8 mouse cellular contexts compared by ENCODE assay signal in genomic region chr9:51908838-51909237, GRCm38 (mm10). TPM values are rescaled to one million over a fixed set of nuclear protein-coding genes. Genes with fewer than 3 reads are reported as not detected.
A peak's percentile ranks its signal among the peaks of the same experiment; 100 is the strongest.
DNase-seq lines count a peak whose midpoint lies in the region; ATAC-seq and TF ChIP-seq lines count a peak whose summit lies in the region.

No protein-coding gene starts in this region.

- ATAC-seq in intestine, embryonic 15.5 days = peak; percentile 59; the same call in 1 of the 2 replicates
- ATAC-seq in midbrain, embryonic 11.5 days (ENCODE audit: low FRiP score) = peak; percentile 64

- H3K9me3 ChIP-seq in intestine, embryonic 15.5 days = no peaks in the 10 kb centered on the region
- no peaks in the 10 kb centered on the region for H3K9me3 ChIP-seq in midbrain, embryonic 11.5 days (ENCODE audit: control insufficient read depth, low read length)

- intact Hi-C loops in heart, postnatal 25 days (cut with DNase I) = loop anchor here (1.0 to 5.0 kb wide), 3 partner anchors 144 to 747 kb away; partner anchors contain the start of gene Arhgap20
- intact Hi-C loops in gastrocnemius, adult 2 months (cut with DNase I) = loop anchor here (1.0 to 10.0 kb wide), 2 partner anchors 144 to 574 kb away; partner anchors contain the start of gene Arhgap20
- intact Hi-C loops in left cerebral cortex, postnatal 14 days (cut with DNase I) = loop anchor here (2.0 to 5.0 kb wide), 2 partner anchors 574 to 742 kb away; partner anchors contain the start of gene Gm32742

- H3K4me2 ChIP-seq in intestine, embryonic 15.5 days (replicated peaks) = no peak overlapping the region
- H3K4me2 ChIP-seq in midbrain, embryonic 11.5 days = no peak overlapping the region

- no peak overlapping the region for H3K9ac ChIP-seq in intestine, embryonic 15.5 days
- no peak overlapping the region for H3K9ac ChIP-seq in midbrain, embryonic 11.5 days (ENCODE audit: low read length)

- 0 out of 2 replicates have a peak overlapping the region, but pooled peaks have one; percentile 1 for H3K27ac ChIP-seq in gastrocnemius, adult 2 months
- H3K27ac ChIP-seq in intestine, embryonic 15.5 days = no peak overlapping the region
- no peak overlapping the region for H3K27ac ChIP-seq in midbrain, embryonic 11.5 days (ENCODE audit: low read depth, low read length)

- no peaks in the 10 kb centered on the region for H3K27me3 ChIP-seq in intestine, embryonic 15.5 days (replicated peaks)
- no peaks in the 10 kb centered on the region for H3K27me3 ChIP-seq in midbrain, embryonic 11.5 days (ENCODE audit: control insufficient read depth, insufficient read depth, low read length)

- DNase-seq in heart, adult 11 months = peak; percentile 91
- no peak for DNase-seq in heart, postnatal 25 days (ENCODE audit: low spot score)
- peak; percentile 71 to 85 for DNase-seq in cerebellum, postnatal 25 days
- peak; percentile 70 for DNase-seq in gastrocnemius, adult 2 months
- DNase-seq in left cerebral cortex, postnatal 14 days (ENCODE audit: low spot score in 2 of 2) = peak; percentile 80 to 86
- peak; percentile 97 for DNase-seq in midbrain, embryonic 11.5 days (ENCODE audit: low spot score, missing footprints)
- peak; percentile 21 for DNase-seq in spleen, adult 12 weeks (ENCODE audit: low spot score)

- 10% methylated on average over 2 of the region's 2 CpGs for WGBS in intestine, embryonic 15.5 days
- WGBS in midbrain, embryonic 11.5 days = 20% methylated on average over 2 of the region's 2 CpGs

- no peak overlapping the region for H3K4me3 ChIP-seq in gastrocnemius, adult 2 months
- H3K4me3 ChIP-seq in intestine, embryonic 15.5 days (replicated peaks) = no peak overlapping the region
- no peak overlapping the region for H3K4me3 ChIP-seq in midbrain, embryonic 11.5 days (ENCODE audit: low read depth, low read length)

- H3K4me1 ChIP-seq in intestine, embryonic 15.5 days (replicated peaks) = no peaks in the 10 kb centered on the region
- H3K4me1 ChIP-seq in midbrain, embryonic 11.5 days (ENCODE audit: control insufficient read depth, insufficient read depth, low read length) = no peaks in the 10 kb centered on the region

- H3K36me3 ChIP-seq in intestine, embryonic 15.5 days = no peaks in the 10 kb centered on the region
- H3K36me3 ChIP-seq in midbrain, embryonic 11.5 days (ENCODE audit: control insufficient read depth, insufficient read depth, low read length) = no peaks in the 10 kb centered on the region

- TF ChIP-seq CTCF in gastrocnemius, adult 2 months (IDR thresholded peaks at IDR 0.05) = peak; percentile 95; the same call in 1 of the 2 replicates

RNA-seq across cellular contexts. Expression of gene Fdx1, which starts 54.5 kb away (rescaled TPM):
- total RNA-seq in heart, postnatal 25 days (2021) = 100 to 1,000 TPM; 105 to 116 TPM
- 10 to 100 TPM; 37.0 to 47.5 TPM for total RNA-seq in gastrocnemius, adult 2 months (2021)
- 78.0 and 89.6 TPM in 2 replicates for polyA plus RNA-seq in intestine, embryonic 15.5 days (2015; fragmentation: Nextera tagmentation; extraction: Ambion mirVana)
- 10 to 100 TPM; 14.0 to 16.3 TPM for total RNA-seq in left cerebral cortex, postnatal 14 days (2021)
- 46.7 and 51.6 TPM in 2 replicates for polyA plus RNA-seq in midbrain, embryonic 11.5 days (2014; fragmentation: Nextera tagmentation; extraction: Ambion mirVana)
